Mouse (Mus musculus) kidney, adult 2 months (tissue): Measurements from ENCODE around the gene Ccdc92b. TPM values are rescaled to one million over a fixed set of nuclear protein-coding genes. Genes with fewer than 3 reads are reported as not detected.

Experiments used
- DNase-seq: peaks from one replicate; pipeline ENCODE4 v3.0.0; 2021
- H3K27ac ChIP-seq: fragments of 200-500 bp; 2 replicates; pipeline ENCODE4 v1.5.1; 2012; ENCODE audit warnings: low read depth, low read length, control low read depth, inconsistent platforms; ENCODE audit not compliant: insufficient read depth
- H3K27me3 ChIP-seq: fragments of 200-500 bp; replicated peaks from 2 replicates; pipeline ENCODE4 v1.6.1; 2012; ENCODE audit warnings: mild to moderate bottlenecking, moderate library complexity, low read length, inconsistent platforms; ENCODE audit not compliant: control insufficient read depth, insufficient read depth
- H3K36me3 ChIP-seq: fragments of 200-500 bp; 2 replicates; pipeline ENCODE4 v1.6.1; 2012; ENCODE audit warnings: mild to moderate bottlenecking, moderate library complexity, low read length, inconsistent platforms; ENCODE audit not compliant: control insufficient read depth, insufficient read depth
- H3K4me1 ChIP-seq: fragments of 200-500 bp; 2 replicates; pipeline ENCODE4 v1.6.1; 2011; ENCODE audit warnings: low read length; ENCODE audit not compliant: control insufficient read depth, insufficient read depth
- H3K4me3 ChIP-seq: fragments of 200-500 bp; 2 replicates; pipeline ENCODE4 v1.5.1; 2011; ENCODE audit warnings: mild to moderate bottlenecking, low read depth, low read length, control low read depth; ENCODE audit not compliant: insufficient read depth
- CTCF ChIP-seq: fragments of 200-500 bp; conservative IDR thresholded peaks from 2 replicates; pipeline ENCODE4 v1.5.1; 2011; ENCODE audit warnings: low read depth, mild to moderate bottlenecking, control low read depth, low read length, moderate library complexity, mixed read lengths; ENCODE audit not compliant: insufficient read depth, insufficient read length
- POLR2A ChIP-seq: fragments of 200-500 bp; IDR thresholded peaks from one replicate; pipeline ENCODE4 v1.6.1; 2011; ENCODE audit warnings: low read depth, low read length, control low read depth
- WGBS: fragments of 180-500 bp; shearing (Covaris S2); methylation state at CpG from one replicate; pipeline ENCODE4 v1.1.7; 2018; 5-methylcytosine and 5-hydroxymethylcytosine counted together
- polyA plus RNA-seq: library from polyadenylated mRNA; depleted of rRNA; stranded (reverse); fragments of >200 nt; gene quantifications from 2 replicates; pipeline ENCODE4 v1.2.3, GENCODE M21; 2012

The Ccdc92b gene
- polyA plus RNA-seq, 1 experiment: 0.13 TPM

- WGBS: 63% methylated on average over 4 of the region's 4 CpGs
- no peak for TF ChIP-seq CTCF
- no peak for TF ChIP-seq POLR2A
- H3K4me3 ChIP-seq: no peak overlapping the region
- H3K36me3 ChIP-seq: no peaks in the 10 kb centered on the region
- DNase-seq: no peak
- no peak overlapping the region for H3K27ac ChIP-seq
- H3K4me1 ChIP-seq: no peaks in the 10 kb centered on the region
- peaks cover 2% of the 10 kb centered on the region for H3K27me3 ChIP-seq
Observed at GRCm38 (mm10) chr11:74613428-74613827, 6.0 kb upstream of the Ccdc92b start.

GRCm38 (mm10) chr11:74615571-74615970 lies 3.8 kb upstream of the Ccdc92b start:
- no peak for DNase-seq
- Histone ChIP-seq H3K27ac (no peak overlapping the region), H3K36me3 (no peaks in the 10 kb centered on the region), H3K4me3 (no peak overlapping the region), H3K4me1 (no peaks in the 10 kb centered on the region), H3K27me3 (peaks cover 2% of the 10 kb centered on the region)
- WGBS: 55% methylated on average over 5 of the region's 5 CpGs
- TF ChIP-seq POLR2A (no peak), CTCF (no peak)

GRCm38 (mm10) chr11:74619956-74620300 lies 523 bp downstream of the Ccdc92b start:
- Histone ChIP-seq H3K4me3 (no peak overlapping the region), H3K27me3 (no peaks in the 10 kb centered on the region; the same call in 1 of the 2 replicates), H3K36me3 (no peaks in the 10 kb centered on the region), H3K4me1 (no peaks in the 10 kb centered on the region), H3K27ac (no peak overlapping the region)
- no peak for DNase-seq
- WGBS: 5% methylated on average over 11 of the region's 16 CpGs
- TF ChIP-seq POLR2A (no peak), CTCF (no peak)

GRCm38 (mm10) chr11:74621974-74622669 lies 2.7 kb downstream of the Ccdc92b start:
- no peak for TF ChIP-seq CTCF
- no peak for TF ChIP-seq POLR2A
- no peaks in the 10 kb centered on the region for H3K4me1 ChIP-seq
- DNase-seq: no peak
- 74% methylated on average over 8 of the region's 8 CpGs for WGBS
- no peaks in the 10 kb centered on the region; the same call in 1 of the 2 replicates for H3K27me3 ChIP-seq
- no peak overlapping the region for H3K27ac ChIP-seq
- no peak overlapping the region for H3K4me3 ChIP-seq
- no peaks in the 10 kb centered on the region for H3K36me3 ChIP-seq

GRCm38 (mm10) chr11:74623693-74624092 lies 4.3 kb downstream of the Ccdc92b start:
- DNase-seq: peak; percentile 89
- H3K36me3 ChIP-seq: no peaks in the 10 kb centered on the region

GRCm38 (mm10) chr11:74625333-74625732 lies 5.9 kb downstream of the Ccdc92b start:
- Histone ChIP-seq H3K4me3 (no peak overlapping the region), H3K27ac (no peak overlapping the region)

More at GRCm38 (mm10) chr11:74623693-74624092, 4.3 kb downstream of the Ccdc92b start:
- Histone ChIP-seq H3K27me3 (no peaks in the 10 kb centered on the region; the same call in 1 of the 2 replicates), H3K4me1 (no peaks in the 10 kb centered on the region), H3K27ac (no peak overlapping the region), H3K4me3 (no peak overlapping the region)
- 52% methylated on average over 6 of the region's 6 CpGs for WGBS
- TF ChIP-seq POLR2A (no peak), CTCF (no peak)

GRCm38 (mm10) chr11:74627481-74627880 lies 8.1 kb downstream of the Ccdc92b start:
- no peak for TF ChIP-seq POLR2A
- no peak for TF ChIP-seq CTCF
- H3K27ac ChIP-seq: no peak overlapping the region
- WGBS: 95% methylated on average over 3 of the region's 3 CpGs
- no peaks in the 10 kb centered on the region for H3K27me3 ChIP-seq
- no peak overlapping the region for H3K4me3 ChIP-seq
- H3K4me1 ChIP-seq: no peaks in the 10 kb centered on the region
- no peaks in the 10 kb centered on the region for H3K36me3 ChIP-seq
- no peak for DNase-seq

More at GRCm38 (mm10) chr11:74625333-74625732, 5.9 kb downstream of the Ccdc92b start:
- Histone ChIP-seq H3K4me1 (no peaks in the 10 kb centered on the region), H3K36me3 (no peaks in the 10 kb centered on the region), H3K27me3 (no peaks in the 10 kb centered on the region)
- DNase-seq: no peak
- no peak for TF ChIP-seq CTCF
- no peak for TF ChIP-seq POLR2A
